Mouse (Mus musculus) embryonic fibroblast, embryonic 13.5 days (primary cell): Measurements from ENCODE around the gene Nfkb1. TPM values are rescaled to one million over a fixed set of nuclear protein-coding genes. Genes with fewer than 3 reads are reported as not detected.

Experiments used
- H3K27ac ChIP-seq: 2 replicates; pipeline ENCODE4 v1.5.1; 2012; ENCODE audit warnings: low read length, control low read depth, inconsistent platforms; ENCODE audit not compliant: insufficient read depth
- H3K4me1 ChIP-seq: 2 replicates; pipeline ENCODE4 v1.6.1; 2011; ENCODE audit warnings: low read length; ENCODE audit not compliant: control insufficient read depth, insufficient read depth
- H3K4me3 ChIP-seq: 2 replicates; pipeline ENCODE4 v1.5.1; 2011; ENCODE audit warnings: mild to moderate bottlenecking, control low read depth, low read length; ENCODE audit not compliant: insufficient read depth
- CTCF ChIP-seq: IDR thresholded peaks from 2 replicates; pipeline ENCODE4 v1.5.1; 2011; ENCODE audit warnings: mild to moderate bottlenecking, control low read depth, low read length, moderate library complexity, borderline replicate concordance; ENCODE audit not compliant: insufficient read depth
- POLR2A ChIP-seq: IDR thresholded peaks from 2 replicates; pipeline ENCODE4 v1.6.1; 2011; ENCODE audit warnings: low read depth, mild to moderate bottlenecking, control low read depth, low read length, moderate library complexity
- polyA plus RNA-seq: library from polyadenylated mRNA; stranded (reverse); fragments of >200 nt; gene quantifications from 2 replicates; pipeline ENCODE4 v1.2.4, GENCODE M21; 2011; ENCODE audit warnings: low read depth; ENCODE audit not compliant: missing spikeins, insufficient read length

Nfkb1 gene
- polyA plus RNA-seq, result 45.4 and 54.8 TPM in 2 replicates

- Histone ChIP-seq H3K4me3 (peak within 1 kb of the TSS; percentile 69), H3K4me1 (peaks cover 10% of the 10 kb centered on the region; the same call in 1 of the 2 replicates), H3K27ac (peak within 1 kb of the TSS; percentile 69)
- TF ChIP-seq CTCF (no peak), POLR2A (peak; percentile 75)
Measured at GRCm38 (mm10) chr3:135691191-135692131, at the start of gene Nfkb1. Nfkb1 (minus strand) TSS chr3:135691547.

- no peak overlapping the region for H3K4me3 ChIP-seq
- H3K4me1 ChIP-seq, result no peaks in the 10 kb centered on the region
- TF ChIP-seq CTCF (no peak), POLR2A (no peak)
- no peak overlapping the region for H3K27ac ChIP-seq
Measured at GRCm38 (mm10) chr3:135740711-135741110, 49.4 kb upstream of the Nfkb1 start.

GRCm38 (mm10) chr3:135734736-135735135 lies 43.4 kb upstream of the Nfkb1 start:
- Histone ChIP-seq H3K4me1 (peaks cover 9% of the 10 kb centered on the region), H3K27ac (no peak overlapping the region), H3K4me3 (no peak overlapping the region)
- TF ChIP-seq POLR2A (no peak), CTCF (no peak)

- Histone ChIP-seq H3K4me1 (peaks cover 12% of the 10 kb centered on the region), H3K4me3 (no peak overlapping the region)
- TF ChIP-seq CTCF (no peak), POLR2A (no peak)
Measured at GRCm38 (mm10) chr3:135732747-135733445, 41.5 kb upstream of the Nfkb1 start.

GRCm38 (mm10) chr3:135731292-135732047 lies 40.1 kb upstream of the Nfkb1 start:
- no peak overlapping the region for H3K4me3 ChIP-seq
- H3K27ac ChIP-seq, result no peak overlapping the region
- TF ChIP-seq CTCF (no peak), POLR2A (no peak)
- H3K4me1 ChIP-seq, result peaks cover 12% of the 10 kb centered on the region

More at GRCm38 (mm10) chr3:135732747-135733445, 41.5 kb upstream of the Nfkb1 start:
- H3K27ac ChIP-seq, result no peak overlapping the region

GRCm38 (mm10) chr3:135730790-135731189 lies 39.4 kb upstream of the Nfkb1 start:
- Histone ChIP-seq H3K4me3 (no peak overlapping the region), H3K27ac (no peak overlapping the region), H3K4me1 (peaks cover 12% of the 10 kb centered on the region)

GRCm38 (mm10) chr3:135729575-135729974 lies 38.2 kb upstream of the Nfkb1 start:
- peaks cover 12% of the 10 kb centered on the region for H3K4me1 ChIP-seq
- H3K27ac ChIP-seq, result no peak overlapping the region
- no peak for TF ChIP-seq CTCF
- no peak overlapping the region for H3K4me3 ChIP-seq

More at GRCm38 (mm10) chr3:135730790-135731189, 39.4 kb upstream of the Nfkb1 start:
- no peak for TF ChIP-seq CTCF
- no peak for TF ChIP-seq POLR2A

GRCm38 (mm10) chr3:135728900-135729299 lies 37.6 kb upstream of the Nfkb1 start:
- H3K4me3 ChIP-seq, result no peak overlapping the region
- peaks cover 12% of the 10 kb centered on the region for H3K4me1 ChIP-seq
- no peak overlapping the region for H3K27ac ChIP-seq
- TF ChIP-seq POLR2A (no peak), CTCF (no peak)

- H3K4me1 ChIP-seq, result peaks cover 12% of the 10 kb centered on the region
- H3K27ac ChIP-seq, result no peak overlapping the region
- no peak overlapping the region for H3K4me3 ChIP-seq
- TF ChIP-seq CTCF (no peak), POLR2A (no peak)
Measured at GRCm38 (mm10) chr3:135727339-135727738, 36.0 kb upstream of the Nfkb1 start.
